Mouse (Mus musculus): Measurements from ENCODE around the gene Aloxe3. TPM values are rescaled to one million over a fixed set of nuclear protein-coding genes. Genes with fewer than 3 reads are reported as not detected.
"Not testable (repeated sequence)": the region's sequence is repeated elsewhere in the genome, so short reads cannot be mapped to it uniquely, and the experiment has no call there.

Aloxe3 gene
- polyA plus RNA-seq, 1 experiment from 2014 or later: 0.66 TPM

- no peaks in the 10 kb centered on the region for H3K9me3 ChIP-seq (ENCODE audit: control insufficient read depth, low read length)
- ATAC-seq (ENCODE audit: insufficient read depth, low FRiP score, low TSS enrichment) (no peak), DNase-seq (ENCODE audit: low spot score) (peak; percentile 86)
- H3K27ac ChIP-seq (ENCODE audit: low read depth, low read length): no peak overlapping the region
- peaks cover 28% of the 10 kb centered on the region for H3K4me1 ChIP-seq (ENCODE audit: control insufficient read depth, insufficient read depth, low read length)
- H3K9ac ChIP-seq (ENCODE audit: low read length): no peak overlapping the region
- WGBS: 12% methylated on average over 3 of the region's 3 CpGs
- H3K27me3 ChIP-seq (ENCODE audit: control insufficient read depth, insufficient read depth, low read length): no peaks in the 10 kb centered on the region
- H3K4me2 ChIP-seq (ENCODE audit: low read depth): no peak overlapping the region
- no peak overlapping the region for H3K4me3 ChIP-seq (ENCODE audit: low read depth, low read length)
- no peaks in the 10 kb centered on the region for H3K36me3 ChIP-seq (ENCODE audit: control insufficient read depth, insufficient read depth, low read length)
These were observed 33.3 kb upstream of the Aloxe3 start for GRCm38 (mm10) chr11:69092386-69092751.

DNA sequence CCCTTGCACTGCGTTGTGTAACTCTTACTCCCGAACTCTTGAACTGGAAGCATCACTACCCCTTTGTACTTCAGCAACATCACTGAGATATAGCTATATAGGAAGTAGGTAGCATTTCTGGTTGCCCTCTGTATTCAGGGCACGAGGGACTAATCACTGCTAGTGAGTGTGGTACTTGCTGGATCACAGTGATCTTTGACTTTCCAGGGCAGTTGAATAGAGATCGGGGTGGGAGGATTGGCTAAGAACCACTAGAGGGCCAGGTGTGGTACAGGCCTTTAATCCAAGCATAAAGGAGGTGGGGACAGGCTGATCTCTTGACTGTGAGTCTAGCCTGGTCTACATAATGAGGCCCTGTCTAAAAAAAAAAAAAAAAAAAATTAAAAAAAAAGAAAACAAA, 32.8 kb upstream of the Aloxe3 start:
- no peak overlapping the region for H3K27ac ChIP-seq (ENCODE audit: low read depth, low read length)
- no peaks in the 10 kb centered on the region for H3K36me3 ChIP-seq (ENCODE audit: control insufficient read depth, insufficient read depth, low read length)
- H3K4me1 ChIP-seq (ENCODE audit: control insufficient read depth, insufficient read depth, low read length): peaks cover 33% of the 10 kb centered on the region
- no peaks in the 10 kb centered on the region for H3K27me3 ChIP-seq (ENCODE audit: control insufficient read depth, insufficient read depth, low read length)
- no peaks in the 10 kb centered on the region for H3K9me3 ChIP-seq (ENCODE audit: control insufficient read depth, low read length)
- DNase-seq (ENCODE audit: low spot score) (no peak), ATAC-seq (ENCODE audit: insufficient read depth, low FRiP score, low TSS enrichment) (no peak)
- no peak overlapping the region for H3K9ac ChIP-seq (ENCODE audit: low read length)
- H3K4me2 ChIP-seq (ENCODE audit: low read depth): no peak overlapping the region
- H3K4me3 ChIP-seq (ENCODE audit: low read depth, low read length): no peak overlapping the region
- WGBS: 90% methylated on average over 4 of the region's 4 CpGs

DNA sequence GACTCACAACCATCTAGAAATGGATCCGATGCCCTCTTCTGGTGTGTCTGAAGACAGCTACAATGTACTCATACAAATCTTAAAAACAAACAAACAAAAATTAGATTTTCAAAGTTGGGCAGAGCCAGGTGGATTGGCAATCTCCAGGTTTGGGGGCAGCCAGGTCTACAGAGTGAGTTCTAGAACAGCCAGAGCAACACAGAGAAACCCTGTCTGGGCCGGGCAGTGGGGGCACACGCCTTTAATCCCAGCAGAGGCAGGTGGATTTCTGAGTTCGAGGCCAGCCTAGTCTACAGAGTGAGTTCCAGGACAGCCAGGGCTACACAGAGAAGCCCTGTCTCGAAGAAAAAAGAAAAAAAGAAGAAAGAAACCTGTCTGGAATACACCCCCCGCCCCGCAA, 31.8 kb upstream of the Aloxe3 start:
- H3K27me3 ChIP-seq (ENCODE audit: control insufficient read depth, insufficient read depth, low read length); H3K4me3 ChIP-seq (ENCODE audit: low read depth, low read length); H3K27ac ChIP-seq (ENCODE audit: low read depth, low read length); ATAC-seq (ENCODE audit: insufficient read depth, low FRiP score, low TSS enrichment); DNase-seq (ENCODE audit: low spot score); H3K9ac ChIP-seq (ENCODE audit: low read length); H3K36me3 ChIP-seq (ENCODE audit: control insufficient read depth, insufficient read depth, low read length); H3K4me2 ChIP-seq (ENCODE audit: low read depth); H3K9me3 ChIP-seq (ENCODE audit: control insufficient read depth, low read length): not testable (repeated sequence)
- peaks cover 41% of the 10 kb centered on the region for H3K4me1 ChIP-seq (ENCODE audit: control insufficient read depth, insufficient read depth, low read length)
- 90% methylated on average over 7 of the region's 7 CpGs for WGBS

DNA sequence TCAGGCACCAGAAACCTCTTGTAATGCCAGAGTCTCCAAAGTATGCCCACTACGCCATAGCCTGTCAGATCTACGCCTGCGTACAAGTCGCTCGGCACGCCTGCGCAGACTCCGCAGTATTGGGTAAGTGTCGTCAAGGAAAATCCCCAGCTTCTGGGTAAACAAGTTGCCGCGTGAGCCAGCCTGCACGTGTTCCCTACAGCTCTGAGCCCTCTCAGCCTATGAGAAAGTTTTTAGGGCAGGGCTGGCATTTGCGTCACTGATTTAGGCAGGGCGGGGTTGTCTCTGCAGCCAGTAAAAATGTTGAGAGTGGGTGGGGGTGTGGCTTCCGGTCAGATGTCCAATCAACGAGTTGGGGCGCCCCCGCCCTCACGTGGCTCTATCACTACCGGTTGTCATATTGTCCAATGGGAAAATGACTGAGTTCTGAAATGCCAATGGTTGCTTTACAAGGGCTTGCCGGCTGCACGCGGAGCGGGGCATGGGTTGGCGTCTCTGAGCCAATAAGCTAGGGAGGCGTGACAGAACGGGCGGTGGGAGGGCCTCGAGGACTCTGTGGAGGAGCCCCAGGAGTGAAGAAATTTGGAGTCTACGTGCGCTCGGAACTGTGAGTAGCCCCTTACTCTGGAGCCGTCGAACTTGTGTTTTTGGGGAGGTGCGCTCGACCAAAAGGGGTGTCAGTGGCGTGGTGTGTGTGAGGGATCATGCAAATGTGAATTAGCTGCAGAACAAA, 30.8 kb upstream of the Aloxe3 start, which contains the start of gene Per1:
Gene Per1, plus strand, starts transcription at position 521 of the 733 bp plus-strand sequence.
- peak; percentile 98 for DNase-seq (ENCODE audit: low spot score)
- H3K27me3 ChIP-seq (ENCODE audit: control insufficient read depth, insufficient read depth, low read length): no peaks in the 10 kb centered on the region
- H3K27ac ChIP-seq (ENCODE audit: low read depth, low read length): peak within 1 kb of the TSS; percentile 34; the same call in 1 of the 2 replicates
- H3K4me1 ChIP-seq (ENCODE audit: control insufficient read depth, insufficient read depth, low read length): peaks cover 41% of the 10 kb centered on the region
- WGBS: under 1% methylated on average over 37 of the region's 37 CpGs
- ATAC-seq (ENCODE audit: insufficient read depth, low FRiP score, low TSS enrichment): peak; percentile 89
- peak within 1 kb of the TSS; percentile 49 for H3K4me3 ChIP-seq (ENCODE audit: low read depth, low read length)
- no peaks in the 10 kb centered on the region for H3K9me3 ChIP-seq (ENCODE audit: control insufficient read depth, low read length)
- no peaks in the 10 kb centered on the region for H3K36me3 ChIP-seq (ENCODE audit: control insufficient read depth, insufficient read depth, low read length)
- peak within 1 kb of the TSS; percentile 57 for H3K9ac ChIP-seq (ENCODE audit: low read length)
- peak within 1 kb of the TSS; percentile 91 for H3K4me2 ChIP-seq (ENCODE audit: low read depth)

DNA sequence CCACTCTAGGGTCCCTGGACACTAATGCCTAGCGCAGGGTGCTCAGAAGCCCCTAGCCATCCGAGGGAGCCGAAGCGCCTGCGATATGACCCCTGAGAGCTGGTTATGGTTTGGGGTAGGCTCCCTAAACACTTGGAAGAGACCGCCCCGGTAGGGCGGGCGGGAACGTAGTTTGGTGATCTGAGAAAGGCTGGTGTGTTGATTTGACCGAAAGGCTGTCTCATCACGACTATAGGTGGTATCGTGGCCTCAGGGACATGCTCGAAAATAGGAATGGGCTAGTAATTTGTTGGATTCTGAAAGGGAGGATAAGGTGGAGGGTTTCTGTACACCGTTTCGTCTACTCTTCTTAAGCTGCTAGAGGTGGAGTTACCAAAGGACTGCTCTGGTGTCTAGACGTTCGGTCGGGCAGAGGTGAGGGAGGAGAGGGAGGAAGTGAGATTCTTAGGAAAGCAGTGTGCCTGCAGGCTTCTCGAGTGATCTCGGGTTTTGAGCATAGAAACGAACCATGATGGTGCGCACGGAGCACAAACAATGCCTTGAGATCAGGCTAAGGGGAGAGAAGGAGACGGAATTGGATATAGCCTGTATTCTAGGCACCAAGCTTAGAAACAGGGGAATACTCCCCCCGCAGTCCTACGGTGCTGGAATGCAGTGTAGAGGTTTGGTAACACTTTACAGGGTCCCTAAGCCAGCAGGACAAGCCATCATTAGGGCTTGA, 30.0 kb upstream of the Aloxe3 start:
- Histone ChIP-seq H3K9me3 (ENCODE audit: control insufficient read depth, low read length) (no peaks in the 10 kb centered on the region), H3K27me3 (ENCODE audit: control insufficient read depth, insufficient read depth, low read length) (no peaks in the 10 kb centered on the region), H3K4me2 (ENCODE audit: low read depth) (peak overlapping the region; percentile 91), H3K4me3 (ENCODE audit: low read depth, low read length) (peak overlapping the region; percentile 49), H3K9ac (ENCODE audit: low read length) (peak overlapping the region; percentile 57), H3K36me3 (ENCODE audit: control insufficient read depth, insufficient read depth, low read length) (no peaks in the 10 kb centered on the region), H3K27ac (ENCODE audit: low read depth, low read length) (peak overlapping the region; percentile 34; the same call in 1 of the 2 replicates), H3K4me1 (ENCODE audit: control insufficient read depth, insufficient read depth, low read length) (peaks cover 41% of the 10 kb centered on the region)
- DNase-seq (ENCODE audit: low spot score) (no peak), ATAC-seq (ENCODE audit: insufficient read depth, low FRiP score, low TSS enrichment) (no peak)
- 2% methylated on average over 27 of the region's 27 CpGs for WGBS

DNA sequence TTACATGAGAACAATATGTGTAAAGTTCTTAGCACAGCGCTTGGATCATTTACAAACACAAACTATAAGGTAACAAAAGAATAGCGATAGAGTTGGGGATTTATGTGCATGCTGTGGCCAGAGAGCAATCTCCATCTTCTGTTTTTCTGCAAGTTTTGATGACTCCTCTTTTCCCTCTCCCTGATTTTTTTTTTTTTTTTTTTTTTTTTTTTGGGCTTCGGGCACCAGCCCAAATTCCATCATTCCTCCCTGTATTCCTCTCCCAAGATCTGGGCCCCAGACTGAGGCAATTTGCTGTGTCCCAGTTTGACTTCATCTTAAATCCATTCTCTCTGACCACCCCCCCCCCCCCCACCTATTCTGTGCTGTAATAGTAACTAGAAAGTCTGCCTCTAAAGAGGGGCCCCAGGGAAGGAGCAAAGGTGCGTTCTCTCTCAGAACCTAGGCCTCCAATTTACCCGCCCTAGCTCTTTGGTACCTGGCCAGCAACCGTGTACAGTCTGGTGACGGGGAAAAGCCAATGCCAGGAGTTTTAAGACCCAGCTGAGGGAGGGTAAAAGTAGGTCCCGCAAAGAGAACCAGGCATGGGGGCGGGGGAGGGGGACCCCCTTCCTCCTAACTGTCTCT, 29.2 kb upstream of the Aloxe3 start:
- Histone ChIP-seq H3K4me3 (ENCODE audit: low read depth, low read length) (peak overlapping the region; percentile 25), H3K4me2 (ENCODE audit: low read depth) (peak overlapping the region; percentile 91), H3K4me1 (ENCODE audit: control insufficient read depth, insufficient read depth, low read length) (peaks cover 41% of the 10 kb centered on the region), H3K27me3 (ENCODE audit: control insufficient read depth, insufficient read depth, low read length) (no peaks in the 10 kb centered on the region), H3K27ac (ENCODE audit: low read depth, low read length) (peak overlapping the region; percentile 68; the same call in 1 of the 2 replicates), H3K36me3 (ENCODE audit: control insufficient read depth, insufficient read depth, low read length) (no peaks in the 10 kb centered on the region; the same call in 1 of the 2 replicates), H3K9ac (ENCODE audit: low read length) (peak overlapping the region; percentile 53), H3K9me3 (ENCODE audit: control insufficient read depth, low read length) (no peaks in the 10 kb centered on the region)
- ATAC-seq (ENCODE audit: insufficient read depth, low FRiP score, low TSS enrichment): no peak
- 15% methylated on average over 9 of the region's 9 CpGs for WGBS
- DNase-seq (ENCODE audit: low spot score): no peak

GRCm38 (mm10) chr11:69096987-69097900, 28.5 kb upstream of the Aloxe3 start:
- Histone ChIP-seq H3K27me3 (ENCODE audit: control insufficient read depth, insufficient read depth, low read length) (no peaks in the 10 kb centered on the region), H3K9ac (ENCODE audit: low read length) (peak overlapping the region; percentile 53), H3K4me1 (ENCODE audit: control insufficient read depth, insufficient read depth, low read length) (peaks cover 41% of the 10 kb centered on the region), H3K4me2 (ENCODE audit: low read depth) (peak overlapping the region; percentile 41), H3K4me3 (ENCODE audit: low read depth, low read length) (peak overlapping the region; percentile 25), H3K36me3 (ENCODE audit: control insufficient read depth, insufficient read depth, low read length) (peaks cover 4% of the 10 kb centered on the region), H3K9me3 (ENCODE audit: control insufficient read depth, low read length) (no peaks in the 10 kb centered on the region), H3K27ac (ENCODE audit: low read depth, low read length) (peak overlapping the region; percentile 68; the same call in 1 of the 2 replicates)
- DNase-seq (ENCODE audit: low spot score): peak; percentile 82
- 3% methylated on average over 27 of the region's 29 CpGs for WGBS
- no peak for ATAC-seq (ENCODE audit: insufficient read depth, low FRiP score, low TSS enrichment)
